Mouse (Mus musculus): ENCODE results near the gene Tmem178. TPM values are rescaled to one million over a fixed set of nuclear protein-coding genes. Genes with fewer than 3 reads are reported as not detected.
"Not testable (repeated sequence)": the region's sequence is repeated elsewhere in the genome, so short reads cannot be mapped to it uniquely, and the experiment has no call there.

Gene Tmem178
- total RNA-seq, 2 experiments from 2014 or later = 0.28 to 0.50 TPM

DNA sequence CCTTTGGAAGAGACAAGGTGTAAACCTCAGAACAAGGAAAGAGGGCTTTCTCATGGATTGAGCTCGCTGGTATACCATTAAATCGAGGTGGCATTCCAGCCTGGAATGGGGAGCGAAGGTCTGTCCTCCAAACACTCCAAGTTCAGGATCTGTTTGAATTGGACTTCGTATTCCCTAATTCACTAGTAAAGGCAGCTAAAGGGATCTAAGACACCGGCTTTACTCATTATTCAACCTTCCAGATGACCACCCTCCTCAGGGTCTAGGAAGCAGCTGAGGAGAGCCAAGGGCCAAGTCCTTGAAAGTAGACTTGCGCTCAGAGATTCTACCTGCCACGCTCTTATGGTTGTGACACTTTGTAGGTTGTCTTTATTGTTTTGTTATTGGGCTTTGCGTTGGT lies 1.1 kb downstream of the Tmem178 start:
- DNase-seq = not testable (repeated sequence)

DNA sequence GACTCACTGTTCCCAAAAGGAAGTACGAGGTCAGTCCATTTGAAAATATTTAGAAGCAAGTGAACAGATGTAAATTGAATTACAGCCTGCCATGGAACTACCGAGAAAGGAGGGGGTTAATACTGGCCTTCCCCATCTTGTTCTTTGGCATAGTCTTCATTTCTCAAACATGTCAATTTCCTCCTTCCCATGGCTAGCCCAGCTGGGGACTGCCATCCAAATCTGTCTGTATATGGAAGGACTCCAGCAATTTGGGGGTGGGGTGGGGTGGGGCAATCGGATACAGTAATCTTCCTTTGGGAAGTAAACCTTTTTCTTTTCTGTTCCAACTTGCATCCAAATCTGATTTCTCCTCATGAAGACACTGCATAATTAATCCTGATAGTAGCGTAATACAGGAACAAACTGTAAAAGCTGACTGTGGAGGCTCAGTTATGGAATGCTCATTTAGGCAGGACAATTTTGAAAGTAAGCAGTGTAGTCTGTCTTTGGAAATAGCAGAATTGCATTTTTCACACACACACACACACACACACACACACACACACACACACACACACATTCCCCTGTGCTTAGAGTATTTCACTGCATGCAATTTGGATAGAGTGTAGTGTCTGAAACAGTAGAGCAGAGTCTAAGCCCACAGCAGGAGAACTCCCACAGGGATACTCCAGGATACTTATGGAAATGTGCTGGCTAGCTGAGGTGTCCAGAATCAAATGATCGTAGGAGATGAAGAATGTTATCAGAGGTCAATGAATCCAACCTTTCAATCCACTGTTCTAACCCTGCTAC lies 1.9 kb downstream of the Tmem178 start:
- DNase-seq = no peak

DNA sequence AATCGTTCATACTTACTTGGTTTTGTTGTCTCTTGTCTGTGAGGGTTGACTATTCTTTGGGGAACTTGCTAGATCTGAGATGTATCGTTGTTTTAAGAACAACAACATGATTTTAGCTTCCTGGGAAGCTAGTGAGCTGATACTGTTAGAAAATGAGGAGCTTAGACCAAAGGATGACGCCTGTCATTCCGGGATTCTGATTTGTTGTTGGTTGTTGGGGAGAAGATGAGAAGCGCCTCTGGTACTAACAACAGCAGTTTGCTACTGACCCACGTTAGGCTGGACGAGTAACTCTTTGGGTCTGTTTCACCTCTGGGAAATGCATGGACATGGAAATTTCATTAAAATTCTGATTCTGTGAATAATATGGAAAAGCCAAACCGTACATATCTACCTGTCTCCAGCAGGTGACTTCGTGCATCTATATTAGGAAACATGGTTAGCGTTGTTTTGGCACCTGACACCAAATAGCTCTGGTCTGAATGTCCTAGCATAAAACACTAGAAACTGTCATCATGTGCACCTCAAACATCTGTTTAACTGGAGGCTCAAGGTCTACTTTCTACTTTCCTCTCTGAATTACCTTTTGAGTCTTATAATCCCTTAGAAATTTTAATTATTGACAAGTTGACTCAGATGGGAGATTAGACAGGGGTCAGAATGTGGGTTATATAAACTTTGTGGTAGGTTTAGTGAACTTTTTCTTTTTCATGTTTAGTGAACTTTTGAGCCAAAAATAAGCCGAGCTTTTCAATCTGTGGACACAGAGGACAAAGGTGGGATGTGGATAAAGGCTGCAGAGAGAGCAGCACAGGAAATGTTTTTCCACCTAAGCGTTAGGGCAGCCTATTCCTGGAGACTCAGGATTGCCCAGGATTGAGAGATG lies 2.9 kb downstream of the Tmem178 start:
- DNase-seq = no peak

DNA sequence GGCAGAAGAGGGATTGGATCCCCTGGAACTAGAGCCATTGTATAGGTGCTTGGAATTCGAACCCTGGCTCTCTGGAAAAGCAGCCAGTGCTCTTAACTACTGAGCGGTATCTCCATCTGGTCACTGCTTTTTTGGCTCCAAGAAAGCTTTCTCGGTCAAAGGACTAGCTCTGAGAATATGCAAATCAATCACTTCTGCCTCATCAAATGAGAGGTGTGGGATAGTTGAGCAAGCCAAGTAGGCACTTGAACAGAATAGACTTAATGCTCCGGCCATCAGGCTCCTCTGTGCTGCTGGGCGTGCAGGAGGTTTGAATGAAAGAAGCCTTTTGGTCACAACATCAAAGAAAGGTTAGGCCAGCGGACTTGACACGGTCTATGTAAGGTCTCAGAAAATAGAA lies 5.0 kb downstream of the Tmem178 start:
- DNase-seq = no peak

DNA sequence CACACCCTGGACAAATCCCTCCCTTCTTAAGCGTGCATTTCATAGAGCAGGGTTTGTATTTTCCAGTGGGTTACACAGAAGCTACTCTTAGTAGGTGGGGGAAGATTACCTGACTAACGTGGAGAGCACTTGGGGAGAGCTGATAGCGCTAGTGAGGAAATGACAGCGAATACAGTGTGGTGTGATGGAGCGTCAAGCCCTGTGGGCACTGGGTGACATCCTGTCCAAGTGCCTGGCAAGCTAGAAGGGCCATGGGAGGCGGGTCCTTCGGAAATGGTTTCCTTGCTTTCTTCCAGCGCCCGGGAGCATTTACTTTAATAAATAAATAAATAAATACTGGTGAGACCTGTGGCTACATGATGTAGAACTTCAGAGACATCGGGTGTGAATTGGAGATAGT lies 5.5 kb downstream of the Tmem178 start:
- DNase-seq = no peak

DNA sequence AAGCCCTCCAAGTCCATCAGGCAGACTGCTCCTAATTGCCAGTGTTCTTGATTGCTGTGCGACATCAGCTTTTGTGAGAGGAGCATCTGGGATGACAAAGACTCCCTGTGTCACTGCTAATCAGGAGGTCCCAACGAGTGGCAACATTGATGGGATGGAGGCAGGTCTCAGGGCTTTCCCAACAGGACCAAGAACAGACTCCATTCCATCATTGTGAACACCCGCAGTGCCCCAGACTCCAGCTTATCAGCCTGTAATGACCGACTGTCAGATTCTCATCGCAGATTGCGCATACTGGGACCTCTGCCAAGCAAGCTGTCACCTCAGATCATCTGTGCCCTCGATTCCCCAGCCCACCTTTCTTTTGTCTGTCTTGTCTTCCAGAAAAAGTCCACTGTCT lies 7.9 kb downstream of the Tmem178 start:
- no peak for DNase-seq

DNA sequence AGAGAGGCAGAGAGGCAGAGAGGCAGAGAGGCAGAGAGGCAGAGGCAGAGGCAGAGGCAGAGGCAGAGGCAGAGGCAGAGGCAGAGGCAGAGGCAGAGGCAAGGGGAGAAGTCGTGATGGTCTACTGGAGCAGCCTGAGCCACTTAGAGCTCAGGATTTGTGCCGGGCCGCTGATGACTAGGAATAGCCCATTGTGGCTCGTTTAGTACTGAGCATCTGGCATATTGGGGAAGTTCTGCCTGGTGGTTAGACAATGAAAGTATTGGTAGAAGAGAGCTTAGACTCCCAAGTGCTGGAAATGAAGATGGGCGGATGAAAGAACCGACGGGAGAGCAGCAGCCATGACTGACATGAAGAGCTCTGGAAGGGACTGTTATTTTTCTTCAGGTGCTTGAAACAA lies 11.0 kb downstream of the Tmem178 start:
- no peak for DNase-seq

DNA sequence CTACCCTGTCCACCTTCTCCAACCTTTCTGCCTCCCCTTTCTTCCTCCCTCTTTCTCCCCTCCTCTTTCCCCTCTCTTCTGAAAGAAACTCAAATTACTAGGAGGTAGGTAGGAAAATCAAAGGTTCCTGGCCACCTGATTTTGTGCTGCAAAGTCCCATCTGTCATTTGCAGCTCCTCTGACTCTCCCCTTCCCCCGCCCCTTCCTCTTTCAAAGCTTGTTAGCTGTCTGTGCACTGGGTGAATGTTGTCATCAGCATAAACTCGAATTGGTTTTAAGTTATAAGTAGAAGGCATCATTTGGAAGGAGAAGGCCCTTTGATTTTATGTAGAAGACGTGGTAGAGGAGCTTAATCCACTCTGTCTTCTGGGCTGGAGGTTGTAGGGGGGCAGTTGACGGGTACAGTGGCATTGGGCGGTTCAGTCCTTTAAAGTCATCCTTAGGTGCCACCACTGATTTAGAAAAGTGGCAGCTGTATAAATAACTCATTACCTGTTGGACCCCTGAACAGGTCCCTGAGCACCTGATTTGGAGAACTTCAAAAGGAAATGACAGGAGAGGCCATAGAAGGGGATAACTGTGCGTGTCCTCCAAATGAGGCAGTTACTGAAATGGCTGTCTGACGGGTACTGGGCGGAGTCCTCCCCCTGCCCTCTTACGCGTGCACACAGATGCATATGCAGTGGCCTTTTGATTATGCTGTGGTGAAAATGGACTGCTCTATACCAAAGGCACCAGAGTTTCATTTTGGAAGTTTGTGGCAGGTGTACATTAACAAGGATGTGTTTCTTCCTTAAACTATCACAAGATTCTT lies 11.8 kb downstream of the Tmem178 start:
- DNase-seq = no peak

DNA sequence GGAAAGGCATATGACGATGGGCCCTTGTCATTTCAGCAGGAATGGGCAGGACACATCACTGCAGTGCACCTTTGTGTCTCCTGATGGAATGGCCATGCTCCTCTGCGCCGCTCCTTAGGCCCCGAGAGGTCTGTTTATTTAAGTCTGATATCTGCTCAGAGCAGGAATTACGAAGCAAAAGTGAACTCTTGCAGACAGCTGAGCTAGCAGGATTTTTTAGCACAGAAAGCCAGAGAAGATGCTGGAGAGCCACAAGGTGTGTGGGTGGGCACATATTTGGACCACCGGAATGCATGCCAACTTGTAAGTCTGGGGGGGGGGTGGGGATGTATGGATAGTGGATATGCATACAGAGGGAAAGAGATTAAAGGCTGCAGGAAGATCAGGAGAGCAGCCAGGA lies 13.9 kb downstream of the Tmem178 start:
- no peak for DNase-seq

DNA sequence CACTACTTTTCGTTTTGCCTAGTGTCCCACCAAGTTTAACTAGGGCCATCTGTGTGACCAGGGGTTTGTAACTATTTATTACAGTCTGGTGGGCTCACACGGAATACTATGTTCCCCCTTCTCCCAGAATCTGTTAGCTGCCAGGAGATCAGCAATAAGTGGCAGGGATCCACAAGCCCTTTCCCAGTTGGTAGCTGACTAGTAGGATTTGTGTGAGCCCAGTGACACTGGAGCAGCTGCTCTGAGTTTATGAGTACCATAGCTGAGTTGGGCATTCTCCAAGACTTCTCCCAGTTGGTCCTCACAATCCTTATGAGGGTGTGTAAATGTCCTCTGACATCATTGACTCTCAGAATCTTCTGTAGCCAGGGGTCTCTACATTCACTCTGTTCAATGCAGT lies 15.4 kb downstream of the Tmem178 start:
- no peak for DNase-seq

DNA sequence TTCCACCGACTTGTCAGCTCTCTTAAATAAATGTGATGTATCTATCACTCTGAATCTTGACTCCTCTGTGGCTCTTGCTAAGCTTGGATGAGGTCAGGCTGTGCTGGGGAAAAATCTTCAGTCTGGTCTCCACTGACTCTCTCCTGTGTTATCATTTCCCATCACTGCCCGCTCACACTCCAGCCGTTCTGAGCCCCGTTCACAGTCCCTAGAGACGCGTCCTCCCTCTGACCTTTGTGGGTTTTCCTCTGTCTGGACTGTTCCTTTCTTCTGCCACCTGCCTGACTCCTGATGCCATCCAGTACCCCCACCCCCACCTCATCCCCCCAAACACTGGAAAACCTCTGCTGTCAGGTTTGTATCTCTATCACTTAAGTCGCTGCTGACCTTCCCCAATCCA lies 23.0 kb downstream of the Tmem178 start:
- DNase-seq = no peak

DNA sequence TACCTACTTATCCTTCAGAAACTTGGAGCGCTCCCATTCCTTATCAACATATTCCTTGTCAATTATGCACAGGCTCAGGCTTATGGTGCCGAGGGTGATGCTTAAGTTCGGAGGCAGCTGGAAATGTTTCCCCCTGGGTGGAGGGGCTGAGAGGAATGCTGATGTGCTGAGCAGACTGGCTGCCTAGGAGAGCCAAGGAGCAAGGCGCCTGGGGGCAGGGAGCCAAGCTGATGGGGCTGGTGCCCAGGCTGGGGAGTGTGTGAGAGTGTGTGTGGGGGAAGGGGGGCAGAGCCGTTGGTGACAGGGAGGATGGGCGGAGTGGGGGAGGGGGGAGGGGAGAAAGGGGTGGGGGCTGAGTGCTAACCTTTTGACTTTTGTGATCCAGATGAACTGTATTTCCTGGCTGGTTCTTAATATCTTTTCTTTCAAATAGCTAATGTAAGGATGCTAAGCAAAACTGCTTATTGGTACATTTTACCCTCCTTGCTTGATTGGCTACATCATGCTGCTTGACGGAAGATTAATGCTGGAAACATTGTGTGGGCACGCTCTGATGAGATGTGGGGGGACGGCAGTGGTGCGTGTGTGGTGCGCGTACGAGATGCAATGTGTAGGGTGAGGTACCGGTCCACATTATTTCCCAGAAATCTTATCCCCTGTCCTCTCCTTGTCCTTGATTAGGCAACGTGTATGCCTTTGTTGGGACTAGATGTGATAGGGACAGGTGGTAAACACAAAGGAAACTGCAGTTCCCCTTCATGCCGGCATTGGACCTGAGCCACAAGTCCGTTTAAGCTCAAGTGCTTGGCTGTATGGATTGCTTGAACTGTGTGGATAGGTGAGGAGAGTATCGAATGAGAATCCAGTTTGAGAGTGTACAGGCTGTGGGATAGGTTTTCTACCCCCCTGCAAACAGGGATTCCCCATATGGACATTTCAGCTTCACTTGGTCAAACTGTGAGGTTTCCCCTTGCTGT lies 25.5 kb downstream of the Tmem178 start:
- DNase-seq = peak in 1 of 2 experiments; percentile 14

DNA sequence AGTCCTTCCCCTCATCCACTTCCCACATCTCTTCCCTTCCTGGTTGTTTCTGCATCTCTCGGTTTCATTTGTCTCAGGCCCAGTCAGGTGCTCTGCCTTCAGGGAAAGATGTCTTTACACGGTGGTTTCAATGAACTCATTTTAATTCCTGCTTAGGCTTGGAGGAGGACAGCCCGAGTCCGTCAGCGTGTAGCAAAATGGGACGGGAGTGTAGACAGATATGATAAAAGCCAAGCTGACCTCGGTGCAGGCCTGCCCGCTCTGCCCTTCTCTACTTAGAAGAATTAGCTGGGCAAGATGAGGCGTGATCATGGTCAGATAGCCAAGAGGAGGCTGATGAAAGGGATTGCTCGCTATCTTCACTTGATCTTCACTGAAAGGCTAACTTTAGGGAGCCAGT lies 26.3 kb downstream of the Tmem178 start:
- DNase-seq = no peak

DNA sequence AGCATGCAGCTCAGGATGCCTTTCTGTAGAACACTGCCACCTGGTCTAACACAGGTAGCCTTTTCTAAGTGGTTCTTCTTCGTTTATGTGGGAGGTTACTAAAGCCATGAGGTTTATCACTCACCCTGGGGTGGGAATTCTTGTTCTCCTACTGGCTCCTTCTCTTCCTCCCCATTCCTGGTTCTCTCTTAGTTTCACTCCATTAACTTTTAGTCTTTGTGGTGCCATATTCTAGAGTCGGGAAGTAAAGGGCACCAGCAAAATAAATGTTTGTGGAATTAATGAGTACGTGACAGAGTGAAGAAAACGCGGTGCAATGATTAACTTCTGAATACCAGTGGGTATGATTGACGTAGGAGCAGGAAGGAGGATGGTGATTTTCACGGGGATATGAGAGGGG lies 28.5 kb downstream of the Tmem178 start:
- no peak for DNase-seq

DNA sequence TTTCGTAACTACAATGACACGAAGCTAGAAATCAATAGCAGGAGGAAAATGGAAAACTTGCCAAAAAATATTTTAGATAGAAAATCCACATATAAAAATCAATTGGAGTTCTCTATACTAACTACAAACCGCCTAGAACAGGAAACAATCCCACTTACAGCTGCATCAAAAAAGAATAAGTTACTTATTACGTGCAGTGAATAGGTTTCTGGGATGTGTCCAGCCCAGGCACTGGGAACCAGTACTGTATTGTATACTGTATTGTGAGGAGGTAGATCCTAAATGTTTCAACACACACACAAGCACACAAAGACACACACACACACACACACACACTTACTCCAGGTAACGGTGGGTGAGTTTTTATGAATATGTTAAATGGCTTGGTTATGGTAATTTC lies 32.8 kb downstream of the Tmem178 start:
- no peak for DNase-seq

DNA sequence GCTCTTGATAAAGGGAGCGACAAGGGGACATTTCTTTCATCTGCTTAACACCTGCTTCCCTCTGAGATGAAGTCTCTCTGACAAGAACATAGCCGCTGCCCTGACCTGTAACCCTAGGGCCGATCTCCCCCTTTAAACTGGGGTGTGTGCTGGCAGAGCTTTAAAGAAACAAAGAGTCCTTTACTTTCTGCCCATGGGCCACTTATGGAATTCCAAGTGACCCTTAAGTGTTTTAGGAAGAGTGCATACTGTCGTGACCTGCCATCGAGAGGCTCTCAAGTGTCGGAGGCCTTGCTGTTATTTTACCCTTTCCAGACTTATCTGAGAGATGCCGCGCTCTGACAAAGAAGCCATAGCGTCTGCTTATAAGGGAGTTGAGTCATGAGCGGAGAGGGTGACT lies 35.7 kb downstream of the Tmem178 start:
- DNase-seq = no peak

DNA sequence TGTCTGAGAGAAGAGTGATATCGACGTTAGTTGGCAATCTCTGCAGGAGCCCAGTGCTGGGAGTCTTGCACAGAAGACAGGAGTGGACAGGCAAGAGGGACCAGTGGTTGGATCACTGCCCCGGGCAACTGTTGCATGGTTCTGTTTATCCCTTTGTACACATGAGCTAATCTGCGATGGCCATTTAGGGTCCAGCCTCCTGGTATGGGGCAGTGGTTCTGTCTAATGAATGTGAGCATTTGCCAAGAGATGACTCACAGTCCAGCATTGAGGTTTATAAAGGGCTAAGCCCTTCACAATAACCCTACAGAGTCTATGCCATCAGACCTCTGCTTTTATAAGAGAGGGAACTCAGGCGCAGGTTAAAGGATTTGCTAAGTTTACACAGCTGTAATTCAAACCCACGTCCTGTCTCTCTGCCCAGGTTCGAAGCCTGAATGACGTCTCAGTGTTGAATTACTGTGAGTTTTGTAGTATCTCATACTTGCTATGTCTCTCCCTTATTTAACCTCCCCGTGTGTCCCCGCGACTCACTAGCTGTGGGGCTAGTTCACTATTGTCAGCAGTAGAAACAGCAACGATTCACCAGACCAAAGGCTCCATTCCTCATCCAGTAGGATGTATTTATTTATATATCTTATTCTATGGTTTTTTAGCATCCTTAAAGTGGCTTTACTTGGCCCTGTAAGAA lies 37.4 kb downstream of the Tmem178 start:
- DNase-seq = no peak

DNA sequence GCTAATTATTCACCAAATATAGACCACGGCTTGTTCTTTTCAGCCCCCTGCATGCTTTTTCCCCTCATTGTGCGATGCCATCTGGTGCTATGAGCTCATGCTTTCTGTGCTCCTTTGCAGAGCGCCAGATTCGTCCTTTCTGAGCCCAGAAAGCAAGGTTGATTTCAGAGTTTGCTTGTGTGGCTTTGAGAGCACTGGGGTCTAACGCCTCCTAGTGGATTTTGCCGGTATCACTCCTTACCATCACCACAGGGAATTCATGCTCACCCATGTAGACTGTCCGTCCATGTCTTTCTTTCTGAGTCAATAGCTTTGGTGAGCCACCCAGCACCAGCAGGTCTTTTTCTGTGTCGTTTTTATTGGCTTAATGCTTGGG lies 38.0 kb downstream of the Tmem178 start:
- peak; percentile 64 to 84 for DNase-seq

DNA sequence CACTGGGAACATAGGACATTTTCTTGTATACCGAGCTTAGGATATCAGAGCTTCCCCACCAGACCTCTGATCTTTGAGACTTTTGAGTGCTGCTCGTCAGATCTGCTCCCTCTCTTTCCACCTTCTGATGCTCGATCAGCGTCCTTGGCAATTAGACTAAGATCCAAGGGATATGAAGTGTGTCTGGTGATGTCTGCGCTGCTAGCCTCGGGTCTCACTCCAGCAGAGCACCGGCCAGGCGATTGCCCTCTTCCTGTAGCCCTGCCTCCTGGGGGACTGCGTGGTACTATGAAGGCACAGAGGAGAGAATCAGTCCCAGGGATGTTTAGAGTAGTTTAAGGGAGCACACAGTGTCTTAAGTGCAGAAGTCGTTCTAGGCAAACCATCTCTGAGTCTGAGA lies 38.5 kb downstream of the Tmem178 start:
- DNase-seq = no peak

DNA sequence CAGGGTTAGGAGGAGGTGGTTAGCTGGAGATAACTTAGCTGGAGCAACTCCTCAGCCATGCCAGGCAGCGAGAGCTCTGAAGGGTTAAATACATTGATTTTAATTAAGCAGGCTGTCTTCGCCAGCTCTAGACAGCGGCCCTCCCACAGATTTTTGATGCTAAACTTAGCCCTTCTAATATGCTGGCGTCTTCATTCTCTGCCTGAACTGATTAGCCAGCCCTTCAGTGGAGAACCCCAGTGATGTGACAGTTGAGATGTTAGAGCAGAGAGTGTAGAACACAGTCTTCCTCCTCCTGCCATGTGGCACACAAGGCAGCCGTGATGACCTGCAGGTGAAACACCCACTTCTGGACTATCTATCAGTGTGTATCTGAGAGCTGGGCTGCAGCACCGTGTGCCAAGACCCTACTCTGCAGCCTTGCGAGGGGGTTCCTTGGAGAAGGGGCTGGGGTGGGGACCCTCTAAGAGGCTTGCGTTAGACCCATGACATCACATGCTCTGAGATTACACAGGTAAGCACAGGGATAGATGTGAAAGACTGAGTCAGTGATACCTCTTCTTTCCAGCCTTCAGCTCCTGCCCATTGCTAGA lies 47.2 kb downstream of the Tmem178 start:
- no peak for DNase-seq
